Comparison of ENCODE assay signal across 9 mouse cellular contexts in genomic region chr1:168291001-168291642, GRCm38 (mm10).
DNase-seq lines count a peak whose midpoint lies in the region; ATAC-seq lines count a peak whose summit lies in the region.
"Had no signal": no experiment of that assay in that cellular context is flagged by ENCODE, and none has a peak within 500 bp of the region (broad histone marks: within the 10 kb centered on the region; RNA-seq: fewer than 3 reads in every experiment).

No protein-coding gene starts in this region.

- peaks cover 12% of the 10 kb centered on the region for H3K27me3 ChIP-seq in liver, embryonic 15.5 days
- no peaks in the 10 kb centered on the region for H3K27me3 ChIP-seq in neural tube, embryonic 12.5 days (replicated peaks)
- H3K27me3 ChIP-seq: stomach, embryonic 15.5 days had no signal

- ATAC-seq in erythroid progenitor cell, adult 5-6 weeks (replicated peaks; ENCODE audit: low FRiP score, poor library complexity, severe bottlenecking), result peak; percentile 71
- ATAC-seq in hematopoietic stem cell, adult 5-6 weeks (replicated peaks in 1 of 2; ENCODE audit: insufficient read depth in 1 of 2, low FRiP score in 2 of 2, low TSS enrichment in 1 of 2, low read depth in 1 of 2, poor library complexity in 2 of 2, severe bottlenecking in 2 of 2), result peak; percentile 30 to 42
- ATAC-seq in liver, embryonic 15.5 days (ENCODE audit: insufficient read depth), result no peak
- peak; percentile 23; the same call in 1 of the 2 replicates for ATAC-seq in neural tube, embryonic 12.5 days (ENCODE audit: low FRiP score, low read depth)

- H3K4me2 ChIP-seq in liver, embryonic 15.5 days, result no peak overlapping the region
- peak overlapping the region; percentile 32; the same call in 1 of the 2 replicates for H3K4me2 ChIP-seq in neural tube, embryonic 12.5 days (replicated peaks)
- H3K4me2 ChIP-seq: stomach, embryonic 15.5 days had no signal

- no peak overlapping the region for H3K9ac ChIP-seq in liver, embryonic 15.5 days
- no peak overlapping the region for H3K9ac ChIP-seq in neural tube, embryonic 12.5 days
- H3K9ac ChIP-seq: stomach, embryonic 15.5 days had no signal

- no peaks in the 10 kb centered on the region for H3K9me3 ChIP-seq in liver, embryonic 15.5 days (replicated peaks)
- H3K9me3 ChIP-seq in neural tube, embryonic 12.5 days, result no peaks in the 10 kb centered on the region
- H3K9me3 ChIP-seq: stomach, embryonic 15.5 days had no signal

- H3K4me1 ChIP-seq in liver, embryonic 15.5 days (replicated peaks), result peaks cover 77% of the 10 kb centered on the region
- H3K4me1 ChIP-seq in neural tube, embryonic 12.5 days, result peaks cover 63% of the 10 kb centered on the region

- no peaks in the 10 kb centered on the region for H3K36me3 ChIP-seq in liver, embryonic 15.5 days (replicated peaks)
- H3K36me3 ChIP-seq in neural tube, embryonic 12.5 days, result no peaks in the 10 kb centered on the region
- H3K36me3 ChIP-seq: stomach, embryonic 15.5 days had no signal

- WGBS in liver, embryonic 15.5 days (ENCODE audit: insufficient replicate concordance), result 82% methylated on average over 11 of the region's 11 CpGs
- 48% methylated on average over 11 of the region's 11 CpGs for WGBS in neural tube, embryonic 12.5 days

- H3K27ac ChIP-seq in liver, embryonic 15.5 days (replicated peaks), result peak overlapping the region; percentile 96
- no peak overlapping the region; the same call in 1 of the 2 replicates for H3K27ac ChIP-seq in neural tube, embryonic 12.5 days
- H3K27ac ChIP-seq: stomach, embryonic 15.5 days had no signal

- DNase-seq in gastrocnemius, adult 18-20 months (ENCODE audit: low spot score), result peak; percentile 41
- DNase-seq in gastrocnemius, postnatal 25 days, result no peak
- DNase-seq in adipocyte (ENCODE audit: low spot score), result peak; percentile 24
- DNase-seq in layer of hippocampus, adult 9-10 months (ENCODE audit: low spot score), result no peak

- H3K4me3 ChIP-seq in liver, embryonic 15.5 days (replicated peaks), result no peak overlapping the region
- no peak overlapping the region for H3K4me3 ChIP-seq in neural tube, embryonic 12.5 days
- H3K4me3 ChIP-seq: stomach, embryonic 15.5 days had no signal

Comparison
In these comparisons a context has a peak if more than half of its experiments do, and no peak if none do; other contexts are left out.
1. DNase-seq: peak in gastrocnemius, adult 18-20 months (single experiment) and adipocyte (single experiment); none in gastrocnemius, postnatal 25 days (single experiment) and layer of hippocampus, adult 9-10 months (single experiment).